Comparison of ENCODE assay signal across 14 mouse cellular contexts in genomic region chr6:94644641-94645040, GRCm38 (mm10). TPM values are rescaled to one million over a fixed set of nuclear protein-coding genes. Genes with fewer than 3 reads are reported as not detected.
DNase-seq lines count a peak whose midpoint lies in the region; ATAC-seq lines count a peak whose summit lies in the region.
"Had no signal": no experiment of that assay in that cellular context is flagged by ENCODE, and none has a peak within 500 bp of the region (broad histone marks: within the 10 kb centered on the region; RNA-seq: fewer than 3 reads in every experiment).

No protein-coding gene starts in this region.

- 0 out of 2 replicates have a peak overlapping the region, but pooled peaks have one; percentile 15 for H3K27ac ChIP-seq in heart, embryonic 13.5 days (replicated peaks)
- H3K27ac ChIP-seq in heart, embryonic 11.5 days (ENCODE audit: low read depth, low read length): no peak overlapping the region
- peak overlapping the region; percentile 61 for H3K27ac ChIP-seq in embryonic facial prominence, embryonic 15.5 days (replicated peaks)
- peak overlapping the region; percentile 52 for H3K27ac ChIP-seq in limb, embryonic 15.5 days

- H3K27me3 ChIP-seq in heart, embryonic 13.5 days (replicated peaks): no peaks in the 10 kb centered on the region
- H3K27me3 ChIP-seq in heart, embryonic 11.5 days (ENCODE audit: control insufficient read depth, insufficient read depth, low read length): no peaks in the 10 kb centered on the region
- H3K27me3 ChIP-seq in embryonic facial prominence, embryonic 15.5 days: no peaks in the 10 kb centered on the region
- H3K27me3 ChIP-seq in limb, embryonic 15.5 days: no peaks in the 10 kb centered on the region

- no peak overlapping the region for H3K9ac ChIP-seq in heart, embryonic 13.5 days
- H3K9ac ChIP-seq in heart, embryonic 11.5 days (ENCODE audit: low read depth, low read length): no peak overlapping the region
- no peak overlapping the region for H3K9ac ChIP-seq in embryonic facial prominence, embryonic 15.5 days
- H3K9ac ChIP-seq in limb, embryonic 15.5 days: no peak overlapping the region

- no peak for ATAC-seq in heart, embryonic 13.5 days (ENCODE audit: extremely low read depth, insufficient number of reproducible peaks, low FRiP score, low TSS enrichment)
- ATAC-seq in heart, embryonic 11.5 days (replicated peaks; ENCODE audit: insufficient number of reproducible peaks, low FRiP score, low TSS enrichment): no peak
- no peak for ATAC-seq in embryonic facial prominence, embryonic 15.5 days (ENCODE audit: insufficient number of reproducible peaks, low FRiP score, low TSS enrichment, low read depth)
- ATAC-seq in limb, embryonic 15.5 days (ENCODE audit: insufficient number of reproducible peaks, low FRiP score, low TSS enrichment, low read depth): no peak
- ATAC-seq: forebrain, embryonic 14.5 days had no signal

- peaks cover 81% of the 10 kb centered on the region for H3K4me1 ChIP-seq in heart, embryonic 13.5 days
- H3K4me1 ChIP-seq in heart, embryonic 11.5 days (ENCODE audit: control insufficient read depth, insufficient read depth, low read length): peaks cover 33% of the 10 kb centered on the region
- peaks cover 62% of the 10 kb centered on the region for H3K4me1 ChIP-seq in embryonic facial prominence, embryonic 15.5 days
- H3K4me1 ChIP-seq in limb, embryonic 15.5 days: peaks cover 60% of the 10 kb centered on the region

- WGBS in heart, embryonic 13.5 days: 56% methylated on average over 3 of the region's 3 CpGs
- WGBS in heart, embryonic 11.5 days (ENCODE audit: insufficient replicate concordance): 62% methylated on average over 3 of the region's 3 CpGs
- WGBS in embryonic facial prominence, embryonic 15.5 days: 23% methylated on average over 3 of the region's 3 CpGs
- 31% methylated on average over 3 of the region's 3 CpGs for WGBS in limb, embryonic 15.5 days

- H3K4me2 ChIP-seq in heart, embryonic 13.5 days: no peak overlapping the region
- H3K4me2 ChIP-seq in heart, embryonic 11.5 days: no peak overlapping the region
- H3K4me2 ChIP-seq in embryonic facial prominence, embryonic 15.5 days (replicated peaks): no peak overlapping the region
- no peak overlapping the region for H3K4me2 ChIP-seq in limb, embryonic 15.5 days

- 0 out of 2 replicates have a peak, but pooled peaks cover 2% of the 10 kb centered on the region for H3K36me3 ChIP-seq in heart, embryonic 13.5 days
- no peaks in the 10 kb centered on the region for H3K36me3 ChIP-seq in heart, embryonic 11.5 days (ENCODE audit: control insufficient read depth, insufficient read depth, low read length)
- no peaks in the 10 kb centered on the region for H3K36me3 ChIP-seq in embryonic facial prominence, embryonic 15.5 days
- no peaks in the 10 kb centered on the region for H3K36me3 ChIP-seq in limb, embryonic 15.5 days

- no peak overlapping the region for H3K4me3 ChIP-seq in heart, embryonic 13.5 days
- H3K4me3 ChIP-seq in heart, embryonic 11.5 days (ENCODE audit: low read depth, low read length): no peak overlapping the region
- no peak overlapping the region for H3K4me3 ChIP-seq in embryonic facial prominence, embryonic 15.5 days (replicated peaks)
- no peak overlapping the region for H3K4me3 ChIP-seq in limb, embryonic 15.5 days

- no peaks in the 10 kb centered on the region for H3K9me3 ChIP-seq in heart, embryonic 13.5 days
- H3K9me3 ChIP-seq in heart, embryonic 11.5 days (replicated peaks; ENCODE audit: control insufficient read depth, low read length): no peaks in the 10 kb centered on the region
- H3K9me3 ChIP-seq in embryonic facial prominence, embryonic 15.5 days (replicated peaks): no peaks in the 10 kb centered on the region
- no peaks in the 10 kb centered on the region for H3K9me3 ChIP-seq in limb, embryonic 15.5 days

- peak; percentile 51 to 61 for DNase-seq in kidney, postnatal 36 days
- no peak for DNase-seq in kidney, postnatal 4 days
- DNase-seq in thymus, postnatal 0 days (ENCODE audit: low spot score): no peak
- DNase-seq: cerebellum, adult 9-10 months; heart, adult 11 months; liver; lung, adult 18-20 months; lung, postnatal 14 days; midbrain, embryonic 14.5 days had no signal

RNA-seq across cellular contexts. Expression of gene Lrig1, which starts 55.3 kb away (rescaled TPM):
- polyA plus RNA-seq in heart, embryonic 13.5 days (2015; fragmentation: Nextera tagmentation; extraction: Ambion mirVana): 8.1 and 8.3 TPM in 2 replicates
- 10.9 and 11.8 TPM in 2 replicates for polyA plus RNA-seq in heart, embryonic 11.5 days (2014; fragmentation: Nextera tagmentation; extraction: Ambion mirVana)
- polyA plus RNA-seq in embryonic facial prominence, embryonic 15.5 days (2015; fragmentation: Nextera tagmentation; extraction: Ambion mirVana): 28.9 TPM in 2 replicates
- 22.3 and 22.5 TPM in 2 replicates for polyA plus RNA-seq in limb, embryonic 15.5 days (2015; fragmentation: Nextera tagmentation; extraction: Ambion mirVana)
- 6.6 and 6.8 TPM in 2 replicates for polyA plus RNA-seq in thymus, postnatal 0 days (2015; fragmentation: Nextera tagmentation; extraction: Ambion mirVana)

Comparison
In these comparisons a context has a peak if more than half of its experiments do, and no peak if none do; other contexts are left out.
1. DNase-seq: peak in kidney, postnatal 36 days (2 of 2); none in kidney, postnatal 4 days (0 of 2) and thymus, postnatal 0 days (single experiment).